8 mouse cellular contexts compared by ENCODE assay signal in genomic region chr8:94704669-94704984, GRCm38 (mm10). TPM values are rescaled to one million over a fixed set of nuclear protein-coding genes. Genes with fewer than 3 reads are reported as not detected.
DNase-seq lines count a peak whose midpoint lies in the region; ATAC-seq and TF ChIP-seq lines count a peak whose summit lies in the region.

No protein-coding gene starts in this region.

- TF ChIP-seq POLR2A in bone marrow, adult 2 months (IDR thresholded peaks at IDR 0.05; ENCODE audit: borderline replicate concordance, control insufficient read depth, low read depth, low read length) = no peak

- no peak for DNase-seq in heart, postnatal 0 days (ENCODE audit: low spot score)
- DNase-seq in heart, postnatal 10 days = no peak
- no peak for DNase-seq in gastrocnemius, adult 18-20 months (ENCODE audit: low spot score)
- DNase-seq in adrenal gland, adult 2 months = no peak
- DNase-seq in left cerebral cortex, adult 18-20 months (ENCODE audit: low spot score in 2 of 2) = no peak

- no peak overlapping the region for H3K27ac ChIP-seq in heart, postnatal 0 days (ENCODE audit: low read depth)
- no peak overlapping the region for H3K27ac ChIP-seq in bone marrow, adult 2 months (ENCODE audit: control insufficient read depth, insufficient read depth, low read depth, low read length, poor library complexity)
- peak overlapping the region; percentile 68 for H3K27ac ChIP-seq in hindbrain, embryonic 12.5 days
- peak overlapping the region; percentile 72 for H3K27ac ChIP-seq in midbrain, embryonic 13.5 days

- intact Hi-C loops in heart, postnatal 10 days (cut with DNase I) = loop anchor here (1.0 to 5.0 kb wide), 3 partner anchors 37 to 172 kb away; partner anchors contain the start of genes Arl2bp and Cpne2

- peak overlapping the region; percentile 35; the same call in 1 of the 2 replicates for H3K9ac ChIP-seq in heart, postnatal 0 days (replicated peaks; ENCODE audit: low read depth, low read length)
- peak overlapping the region; percentile 62 for H3K9ac ChIP-seq in hindbrain, embryonic 12.5 days
- H3K9ac ChIP-seq in midbrain, embryonic 13.5 days (replicated peaks) = peak overlapping the region; percentile 70

- TF ChIP-seq CTCF in heart, postnatal 0 days (IDR thresholded peaks at IDR 0.05; ENCODE audit: low read depth) = no peak
- TF ChIP-seq CTCF in bone marrow, adult 2 months (IDR thresholded peaks at IDR 0.05; ENCODE audit: control insufficient read depth, insufficient read depth, low read length) = no peak

- H3K9me3 ChIP-seq in heart, postnatal 0 days (replicated peaks; ENCODE audit: control insufficient read depth, low read length) = no peaks in the 10 kb centered on the region
- no peaks in the 10 kb centered on the region for H3K9me3 ChIP-seq in hindbrain, embryonic 12.5 days (replicated peaks)
- H3K9me3 ChIP-seq in midbrain, embryonic 13.5 days = no peaks in the 10 kb centered on the region

- H3K36me3 ChIP-seq in heart, postnatal 0 days (replicated peaks; ENCODE audit: control insufficient read depth, insufficient read depth, low read length) = no peaks in the 10 kb centered on the region
- H3K36me3 ChIP-seq in hindbrain, embryonic 12.5 days = no peaks in the 10 kb centered on the region
- no peaks in the 10 kb centered on the region for H3K36me3 ChIP-seq in midbrain, embryonic 13.5 days

- H3K4me1 ChIP-seq in heart, postnatal 0 days (ENCODE audit: control insufficient read depth, insufficient read depth) = peaks cover 7% of the 10 kb centered on the region; the same call in 1 of the 2 replicates
- no peaks in the 10 kb centered on the region; the same call in none of the 2 replicates for H3K4me1 ChIP-seq in bone marrow, adult 2 months (ENCODE audit: control insufficient read depth, insufficient read depth, low read length)
- H3K4me1 ChIP-seq in hindbrain, embryonic 12.5 days = no peaks in the 10 kb centered on the region
- no peaks in the 10 kb centered on the region for H3K4me1 ChIP-seq in midbrain, embryonic 13.5 days (replicated peaks)

- H3K27me3 ChIP-seq in heart, postnatal 0 days (ENCODE audit: control insufficient read depth, insufficient read depth, low read length) = no peaks in the 10 kb centered on the region
- peaks cover 7% of the 10 kb centered on the region; the same call in 1 of the 2 replicates for H3K27me3 ChIP-seq in hindbrain, embryonic 12.5 days
- 0 out of 2 replicates have a peak, but pooled peaks cover 5% of the 10 kb centered on the region for H3K27me3 ChIP-seq in midbrain, embryonic 13.5 days

- WGBS in heart, postnatal 0 days = 16% methylated on average over 9 of the region's 9 CpGs
- WGBS in bone marrow, adult 2 months = 7% methylated on average over 9 of the region's 9 CpGs
- WGBS in hindbrain, embryonic 12.5 days = 25% methylated on average over 9 of the region's 9 CpGs
- 17% methylated on average over 9 of the region's 9 CpGs for WGBS in midbrain, embryonic 13.5 days

- no peak for ATAC-seq in heart, postnatal 0 days (ENCODE audit: insufficient read depth, low read depth)
- ATAC-seq in hindbrain, embryonic 12.5 days (ENCODE audit: low FRiP score) = no peak
- ATAC-seq in midbrain, embryonic 13.5 days = no peak

- peak overlapping the region; percentile 43 for H3K4me3 ChIP-seq in heart, postnatal 0 days (ENCODE audit: low read depth, low read length)
- H3K4me3 ChIP-seq in bone marrow, adult 2 months (replicated peaks; ENCODE audit: control insufficient read depth, low read depth, low read length) = peak overlapping the region; percentile 62
- peak overlapping the region; percentile 49 for H3K4me3 ChIP-seq in hindbrain, embryonic 12.5 days
- peak overlapping the region; percentile 51 for H3K4me3 ChIP-seq in midbrain, embryonic 13.5 days (replicated peaks)

- TF ChIP-seq EP300 in heart, postnatal 0 days (IDR thresholded peaks at IDR 0.05; ENCODE audit: low read depth) = no peak

- H3K4me2 ChIP-seq in heart, postnatal 0 days (ENCODE audit: low read depth, low read length) = peak overlapping the region; percentile 71
- peak overlapping the region; percentile 66 for H3K4me2 ChIP-seq in hindbrain, embryonic 12.5 days (replicated peaks)
- H3K4me2 ChIP-seq in midbrain, embryonic 13.5 days (replicated peaks) = peak overlapping the region; percentile 60

RNA-seq across cellular contexts. Expression of gene Pllp, which starts 8.5 kb away (rescaled TPM):
- 1.7 and 5.0 TPM in 2 replicates for total RNA-seq in heart, postnatal 0 days (2014; rRNA removed; ENCODE audit: low replicate concordance)
- polyA plus RNA-seq in heart, postnatal 0 days (2015; fragmentation: Nextera tagmentation; extraction: Ambion mirVana) = 0.21 and 0.36 TPM in 2 replicates
- total RNA-seq in heart, postnatal 10 days (2021) = 1 to 10 TPM in 1 of 2 experiments, under 1 TPM in 1; 0.72 to 1.1 TPM
- polyA plus RNA-seq in bone marrow, adult 2 months (2011; ENCODE audit: insufficient read depth, insufficient read length, low replicate concordance, missing spikeins) = not detected in 2 replicates
- polyA plus RNA-seq in hindbrain, embryonic 12.5 days (2016; fragmentation: Nextera tagmentation; extraction: Ambion mirVana) = 0.25 and 0.41 TPM in 2 replicates
- polyA plus RNA-seq in midbrain, embryonic 13.5 days (2015; fragmentation: Nextera tagmentation; extraction: Ambion mirVana) = 0.21 and 0.43 TPM in 2 replicates
- 1 to 10 TPM; 1.3 to 2.0 TPM for total RNA-seq in gastrocnemius, adult 18-20 months (2021)
- 1 to 10 TPM in 1 of 2 experiments, under 1 TPM in 1; 0.49 to 1.1 TPM for total RNA-seq in adrenal gland, adult 2 months (2021)
- 1.5 and 2.6 TPM in 2 replicates for polyA plus RNA-seq in adrenal gland, adult 2 months (2012; rRNA removed)
- 10 to 100 TPM; 26.7 to 31.3 TPM for total RNA-seq in left cerebral cortex, adult 18-20 months (2021)

RNA-seq across cellular contexts. Expression of gene Arl2bp, which starts 38.2 kb away (rescaled TPM):
- total RNA-seq in heart, postnatal 0 days (2014; rRNA removed; ENCODE audit: low replicate concordance) = 160 and 223 TPM in 2 replicates
- polyA plus RNA-seq in heart, postnatal 0 days (2015; fragmentation: Nextera tagmentation; extraction: Ambion mirVana) = 110 and 125 TPM in 2 replicates
- 100 to 1,000 TPM; 107 to 110 TPM for total RNA-seq in heart, postnatal 10 days (2021)
- 32.9 and 36.3 TPM in 2 replicates for polyA plus RNA-seq in bone marrow, adult 2 months (2011; ENCODE audit: insufficient read depth, insufficient read length, low replicate concordance, missing spikeins)
- polyA plus RNA-seq in hindbrain, embryonic 12.5 days (2016; fragmentation: Nextera tagmentation; extraction: Ambion mirVana) = 205 and 223 TPM in 2 replicates
- 238 and 256 TPM in 2 replicates for polyA plus RNA-seq in midbrain, embryonic 13.5 days (2015; fragmentation: Nextera tagmentation; extraction: Ambion mirVana)
- 10 to 100 TPM; 50.4 to 54.9 TPM for total RNA-seq in gastrocnemius, adult 18-20 months (2021)
- total RNA-seq in adrenal gland, adult 2 months (2021) = 10 to 100 TPM; 86.3 to 88.6 TPM
- 91.9 and 92.2 TPM in 2 replicates for polyA plus RNA-seq in adrenal gland, adult 2 months (2012; rRNA removed)
- total RNA-seq in left cerebral cortex, adult 18-20 months (2021) = 100 to 1,000 TPM; 135 to 140 TPM

RNA-seq across cellular contexts. Expression of gene Ccl22, which starts 40.8 kb away (rescaled TPM):
- total RNA-seq in heart, postnatal 0 days (2014; rRNA removed; ENCODE audit: low replicate concordance) = 1.7 TPM in 1 of 2 replicates, not detected in the other
- not detected in 2 replicates for polyA plus RNA-seq in heart, postnatal 0 days (2015; fragmentation: Nextera tagmentation; extraction: Ambion mirVana)
- not detected for total RNA-seq in heart, postnatal 10 days (2021)
- polyA plus RNA-seq in bone marrow, adult 2 months (2011; ENCODE audit: insufficient read depth, insufficient read length, low replicate concordance, missing spikeins) = 0.57 TPM in 1 of 2 replicates, not detected in the other
- polyA plus RNA-seq in hindbrain, embryonic 12.5 days (2016; fragmentation: Nextera tagmentation; extraction: Ambion mirVana) = not detected in 2 replicates
- polyA plus RNA-seq in midbrain, embryonic 13.5 days (2015; fragmentation: Nextera tagmentation; extraction: Ambion mirVana) = not detected in 2 replicates
- not detected for total RNA-seq in gastrocnemius, adult 18-20 months (2021)
- total RNA-seq in adrenal gland, adult 2 months (2021) = not detected
- 0.44 and 0.55 TPM in 2 replicates for polyA plus RNA-seq in adrenal gland, adult 2 months (2012; rRNA removed)
- not detected for total RNA-seq in left cerebral cortex, adult 18-20 months (2021)

Comparison
In these comparisons a context has a peak if more than half of its experiments do, and no peak if none do; other contexts are left out.
1. H3K27ac ChIP-seq: peak in hindbrain, embryonic 12.5 days (single experiment) and midbrain, embryonic 13.5 days (single experiment); none in heart, postnatal 0 days (single experiment) and bone marrow, adult 2 months (single experiment).
2. Peak in every context shown above with its lines, with median percentiles within 50 percentile points of each other: H3K4me2 ChIP-seq, H3K4me3 ChIP-seq and H3K9ac ChIP-seq.